Mouse (Mus musculus) forebrain, postnatal 0 days (tissue): Measurements from ENCODE around the gene Dhx57. TPM values are rescaled to one million over a fixed set of nuclear protein-coding genes. Genes with fewer than 3 reads are reported as not detected.
A peak's percentile ranks its signal among the peaks of the same experiment; 100 is the strongest.

Experiments used
- ATAC-seq: fragments of 200-750 bp; cut with Nextera tagmentation; 2 replicates; pipeline ENCODE4 v1.8.0; 2017; ENCODE audit warnings: mild to moderate bottlenecking, moderate library complexity
- DNase-seq: peaks from one replicate; pipeline ENCODE4 v3.0.0-alpha.2; 2015
- H3K27ac ChIP-seq: fragments of 300-500 bp; sonication (generic); 2 replicates; pipeline ENCODE4 v1.5.1; 2014; ENCODE audit warnings: low read depth, mild to moderate bottlenecking, antibody characterized with exemption, low read length, moderate library complexity, mixed read lengths
- H3K27me3 ChIP-seq: fragments of 300-500 bp; sonication (generic); 2 replicates; pipeline ENCODE4 v1.6.1; 2014; ENCODE audit warnings: mild to moderate bottlenecking, low read length, mixed read lengths; ENCODE audit not compliant: insufficient read depth
- H3K36me3 ChIP-seq: fragments of 300-500 bp; sonication (generic); 2 replicates; pipeline ENCODE4 v1.6.1; 2014; ENCODE audit warnings: mild to moderate bottlenecking, moderate library complexity; ENCODE audit not compliant: insufficient read depth
- H3K4me1 ChIP-seq: fragments of 300-500 bp; sonication (generic); 2 replicates; pipeline ENCODE4 v1.6.1; 2014; ENCODE audit warnings: antibody characterized with exemption; ENCODE audit not compliant: insufficient read depth
- H3K4me2 ChIP-seq: fragments of 300-500 bp; sonication (generic); 2 replicates; pipeline ENCODE4 v1.6.1; 2014; ENCODE audit warnings: low read depth, mild to moderate bottlenecking, moderate library complexity
- H3K4me3 ChIP-seq: fragments of 300-500 bp; sonication (generic); 2 replicates; pipeline ENCODE4 v1.5.1; 2014; ENCODE audit warnings: low read depth, low read length, mixed read lengths
- H3K9ac ChIP-seq: fragments of 300-500 bp; sonication (generic); 2 replicates; pipeline ENCODE4 v1.6.1; 2014; ENCODE audit warnings: mild to moderate bottlenecking
- H3K9me3 ChIP-seq: fragments of 300-500 bp; sonication (generic); 2 replicates; pipeline ENCODE4 v1.6.1; 2016; ENCODE audit warnings: low read length
- CTCF ChIP-seq: sonication (generic); IDR thresholded peaks from 2 replicates; pipeline ENCODE4 v1.5.1; 2016; ENCODE audit warnings: antibody characterized with exemption, control low read depth, low read depth
- WGBS: fragments of 180-500 bp; shearing (Covaris S2); extraction: QIAGEN DNeasy Blood & Tissue Kit; methylation state at CpG from one replicate; pipeline ENCODE4 v1.1.7; 2014; 5-methylcytosine and 5-hydroxymethylcytosine counted together
- polyA plus RNA-seq: library from polyadenylated mRNA; unstranded; fragments of >200 nt; fragmentation: Nextera tagmentation; extraction: Ambion mirVana; gene quantifications from 2 replicates; pipeline ENCODE4 v1.2.1, GENCODE M21; 2015
- total RNA-seq: library from RNA; depleted of rRNA; stranded (reverse); fragments of >200 nt; gene quantifications from 2 replicates; pipeline ENCODE4 v1.2.3, GENCODE M21; 2014

The Dhx57 gene
- total and polyA plus RNA-seq, 2 experiments from 2014 or later = 33.7 to 72.1 TPM

GRCm38 (mm10) chr17:80322228-80322627, 32.0 kb upstream of the Dhx57 start:
- ATAC-seq = no peak
- Histone ChIP-seq H3K9ac (no peak overlapping the region), H3K4me3 (no peak overlapping the region), H3K4me2 (no peak overlapping the region), H3K4me1 (no peaks in the 10 kb centered on the region), H3K27me3 (no peaks in the 10 kb centered on the region), H3K27ac (no peak overlapping the region), H3K9me3 (no peaks in the 10 kb centered on the region), H3K36me3 (no peaks in the 10 kb centered on the region)
- DNase-seq = no peak
- 93% methylated on average over 6 of the region's 6 CpGs for WGBS
- no peak for TF ChIP-seq CTCF

GRCm38 (mm10) chr17:80312405-80312804, 22.1 kb upstream of the Dhx57 start:
- ATAC-seq (no peak), DNase-seq (no peak)
- H3K4me1 ChIP-seq = peaks cover 6% of the 10 kb centered on the region; the same call in 1 of the 2 replicates
- H3K4me2 ChIP-seq = no peak overlapping the region
- H3K9ac ChIP-seq = no peak overlapping the region
- TF ChIP-seq CTCF = no peak
- H3K9me3 ChIP-seq = no peaks in the 10 kb centered on the region
- no peaks in the 10 kb centered on the region for H3K36me3 ChIP-seq
- H3K4me3 ChIP-seq = no peak overlapping the region
- WGBS = 70% methylated on average over 4 of the region's 4 CpGs
- no peak overlapping the region for H3K27ac ChIP-seq
- no peaks in the 10 kb centered on the region for H3K27me3 ChIP-seq

- Histone ChIP-seq H3K9me3 (no peaks in the 10 kb centered on the region), H3K27me3 (no peaks in the 10 kb centered on the region), H3K4me2 (no peak overlapping the region), H3K27ac (no peak overlapping the region), H3K4me3 (no peak overlapping the region), H3K4me1 (peaks cover 6% of the 10 kb centered on the region; the same call in 1 of the 2 replicates), H3K9ac (no peak overlapping the region), H3K36me3 (no peaks in the 10 kb centered on the region)
- TF ChIP-seq CTCF = no peak
- DNase-seq (peak; percentile 22), ATAC-seq (peak; percentile 38; the same call in 1 of the 2 replicates)
- 16% methylated on average over 9 of the region's 9 CpGs for WGBS
Observed at GRCm38 (mm10) chr17:80311761-80312160, 21.5 kb upstream of the Dhx57 start.

- Histone ChIP-seq H3K9me3 (no peaks in the 10 kb centered on the region), H3K27me3 (no peaks in the 10 kb centered on the region), H3K9ac (no peak within 1 kb of the TSS), H3K4me1 (peaks cover 6% of the 10 kb centered on the region; the same call in 1 of the 2 replicates), H3K27ac (no peak within 1 kb of the TSS), H3K4me3 (no peak within 1 kb of the TSS), H3K4me2 (no peak within 1 kb of the TSS), H3K36me3 (no peaks in the 10 kb centered on the region)
- WGBS = 84% methylated on average over 1 of the region's 1 CpGs
- no peak for TF ChIP-seq CTCF
- ATAC-seq = no peak
- DNase-seq = no peak
Observed at GRCm38 (mm10) chr17:80307251-80307650, 17.0 kb upstream of the Dhx57 start, which contains the start of gene Arhgef33. Gene Arhgef33, plus strand, starts transcription at chr17:80307407.

GRCm38 (mm10) chr17:80298844-80299243, 8.6 kb upstream of the Dhx57 start:
- Histone ChIP-seq H3K36me3 (no peaks in the 10 kb centered on the region; the same call in 1 of the 2 replicates), H3K4me1 (no peaks in the 10 kb centered on the region), H3K9ac (no peak overlapping the region), H3K27ac (no peak overlapping the region), H3K27me3 (no peaks in the 10 kb centered on the region), H3K9me3 (no peaks in the 10 kb centered on the region), H3K4me2 (no peak overlapping the region), H3K4me3 (no peak overlapping the region)
- no peak for ATAC-seq
- no peak for TF ChIP-seq CTCF
- 89% methylated on average over 5 of the region's 5 CpGs for WGBS
- no peak for DNase-seq

GRCm38 (mm10) chr17:80295258-80295657, 5.0 kb upstream of the Dhx57 start:
- Histone ChIP-seq H3K27ac (no peak overlapping the region), H3K4me3 (no peak overlapping the region), H3K27me3 (no peaks in the 10 kb centered on the region), H3K4me2 (no peak overlapping the region), H3K9ac (no peak overlapping the region), H3K9me3 (no peaks in the 10 kb centered on the region), H3K4me1 (no peaks in the 10 kb centered on the region), H3K36me3 (no peaks in the 10 kb centered on the region; the same call in 1 of the 2 replicates)
- ATAC-seq (no peak), DNase-seq (no peak)
- no peak for TF ChIP-seq CTCF
- WGBS = 90% methylated on average over 5 of the region's 5 CpGs

- Histone ChIP-seq H3K36me3 (no peaks in the 10 kb centered on the region), H3K4me3 (no peak overlapping the region), H3K9ac (no peak overlapping the region), H3K4me2 (no peak overlapping the region), H3K4me1 (peaks cover 5% of the 10 kb centered on the region), H3K27me3 (no peaks in the 10 kb centered on the region), H3K9me3 (no peaks in the 10 kb centered on the region), H3K27ac (no peak overlapping the region)
- WGBS = 18% methylated on average over 2 of the region's 2 CpGs
- ATAC-seq (peak; percentile 25; the same call in 1 of the 2 replicates), DNase-seq (peak; percentile 81)
- TF ChIP-seq CTCF = peak; percentile 85
Observed at GRCm38 (mm10) chr17:80291148-80291547, 872 bp upstream of the Dhx57 start.
